Mouse (Mus musculus) liver, postnatal 0 days (tissue): Measurements from ENCODE around the gene Baz1a. TPM values are rescaled to one million over a fixed set of nuclear protein-coding genes. Genes with fewer than 3 reads are reported as not detected.

Source experiments
- ATAC-seq: fragments of 200-750 bp; cut with Nextera tagmentation; 2 replicates; pipeline ENCODE4 v1.8.0; 2017; ENCODE audit warnings: mild to moderate bottlenecking, moderate library complexity
- DNase-seq: peaks from one replicate; pipeline ENCODE4 v3.0.0-alpha.2; 2016
- H3K27ac ChIP-seq: fragments of 300-500 bp; sonication (generic); 2 replicates; pipeline ENCODE4 v1.5.1; 2014; ENCODE audit warnings: antibody characterized with exemption, moderate library complexity, mild to moderate bottlenecking, low read depth
- H3K27me3 ChIP-seq: fragments of 300-500 bp; sonication (generic); 2 replicates; pipeline ENCODE4 v1.6.1; 2014; ENCODE audit warnings: low read length, control low read depth, mixed read lengths; ENCODE audit not compliant: insufficient read depth
- H3K36me3 ChIP-seq: fragments of 300-500 bp; sonication (generic); replicated peaks from 2 replicates; pipeline ENCODE4 v1.6.1; 2014; ENCODE audit warnings: mild to moderate bottlenecking, control low read depth, low read length, moderate library complexity, mixed read lengths; ENCODE audit not compliant: insufficient read depth
- H3K4me1 ChIP-seq: fragments of 300-500 bp; sonication (generic); 2 replicates; pipeline ENCODE4 v1.6.1; 2014; ENCODE audit warnings: antibody characterized with exemption, mild to moderate bottlenecking, control low read depth; ENCODE audit not compliant: insufficient read depth
- H3K4me2 ChIP-seq: fragments of 300-500 bp; sonication (generic); 2 replicates; pipeline ENCODE4 v1.6.1; 2014; ENCODE audit warnings: low read depth, mild to moderate bottlenecking, low read length, moderate library complexity, mixed read lengths
- H3K4me3 ChIP-seq: fragments of 300-500 bp; sonication (generic); 2 replicates; pipeline ENCODE4 v1.5.1; 2014; ENCODE audit warnings: low read depth, low read length
- H3K9ac ChIP-seq: fragments of 300-500 bp; sonication (generic); replicated peaks from 2 replicates; pipeline ENCODE4 v1.6.1; 2014; ENCODE audit warnings: mild to moderate bottlenecking, moderate library complexity
- H3K9me3 ChIP-seq: fragments of 300-500 bp; sonication (generic); 2 replicates; pipeline ENCODE4 v1.6.1; 2016; ENCODE audit warnings: mild to moderate bottlenecking, control low read depth, low read length, mixed read lengths
- CTCF ChIP-seq: sonication (generic); IDR thresholded peaks from 2 replicates; pipeline ENCODE4 v1.5.1; 2016; ENCODE audit warnings: antibody characterized with exemption, low read depth
- EP300 ChIP-seq: IDR thresholded peaks from 2 replicates; pipeline ENCODE4 v1.6.1; 2016; ENCODE audit warnings: antibody characterized with exemption, low read depth, mild to moderate bottlenecking
- WGBS: fragments of 180-500 bp; shearing (Covaris S2); extraction: QIAGEN DNeasy Blood & Tissue Kit; methylation state at CpG from one replicate; pipeline ENCODE4 v1.1.7; 2014; ENCODE audit not compliant: insufficient replicate concordance; 5-methylcytosine and 5-hydroxymethylcytosine counted together
- polyA plus RNA-seq: library from polyadenylated mRNA; unstranded; fragments of >200 nt; fragmentation: Nextera tagmentation; extraction: Ambion mirVana; gene quantifications from 2 replicates; pipeline ENCODE4 v1.2.1, GENCODE M21; 2015

Gene Baz1a
- polyA plus RNA-seq, 1 experiment from 2014 or later, result 18.5 TPM

DNA sequence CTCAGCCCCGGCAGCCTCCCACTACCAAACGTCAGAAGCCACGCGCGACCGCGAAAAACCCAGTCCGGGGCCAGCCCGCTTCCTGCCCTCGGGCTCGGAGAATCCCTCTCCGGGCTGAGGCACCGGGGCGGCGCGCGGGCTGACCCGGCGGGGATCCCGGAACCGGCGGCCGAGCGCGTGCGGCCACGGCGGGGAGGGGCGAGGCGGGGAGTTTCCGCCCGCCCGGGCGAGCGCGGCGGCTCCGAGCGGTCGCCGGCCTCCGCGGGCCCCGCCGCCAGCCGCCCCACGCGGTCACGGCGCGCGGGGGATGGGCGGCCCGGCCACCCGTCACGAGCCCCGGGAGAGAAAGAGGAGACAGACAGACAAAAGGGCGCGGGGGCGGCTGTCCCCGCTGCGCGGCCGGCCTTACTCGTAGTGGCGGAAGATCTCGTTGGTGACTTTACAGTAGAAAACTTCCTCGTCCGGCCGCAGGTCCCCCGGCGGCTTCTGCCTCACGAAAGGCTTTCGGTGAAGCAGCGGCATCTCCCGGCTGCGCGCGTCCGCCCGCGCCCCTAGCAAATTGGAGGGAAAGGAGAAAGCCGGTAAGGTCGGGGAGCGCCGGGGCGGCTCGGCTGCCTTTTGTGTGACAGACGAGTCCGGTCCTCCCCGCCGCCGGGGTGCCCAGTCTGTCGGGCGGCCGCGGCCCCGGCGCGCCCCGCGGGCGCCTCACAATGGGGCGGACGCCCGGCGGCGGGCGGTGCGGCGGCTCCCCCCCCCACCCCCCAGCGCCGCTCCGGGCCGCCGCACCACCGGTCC lies 28.7 kb downstream of the Baz1a start:
- Histone ChIP-seq H3K4me2 (peak overlapping the region; percentile 93), H3K9ac (peak overlapping the region; percentile 88), H3K9me3 (no peaks in the 10 kb centered on the region), H3K27ac (peak overlapping the region; percentile 98), H3K36me3 (peaks cover 21% of the 10 kb centered on the region), H3K4me1 (peaks cover 18% of the 10 kb centered on the region), H3K27me3 (no peaks in the 10 kb centered on the region), H3K4me3 (peak overlapping the region; percentile 92)
- peak; percentile 67 for ATAC-seq
- no peak for TF ChIP-seq EP300
- TF ChIP-seq CTCF, result no peak; the same call in 1 of the 2 replicates
- 1% methylated on average over 79 of the region's 117 CpGs for WGBS
- peak; percentile 73 for DNase-seq

DNA sequence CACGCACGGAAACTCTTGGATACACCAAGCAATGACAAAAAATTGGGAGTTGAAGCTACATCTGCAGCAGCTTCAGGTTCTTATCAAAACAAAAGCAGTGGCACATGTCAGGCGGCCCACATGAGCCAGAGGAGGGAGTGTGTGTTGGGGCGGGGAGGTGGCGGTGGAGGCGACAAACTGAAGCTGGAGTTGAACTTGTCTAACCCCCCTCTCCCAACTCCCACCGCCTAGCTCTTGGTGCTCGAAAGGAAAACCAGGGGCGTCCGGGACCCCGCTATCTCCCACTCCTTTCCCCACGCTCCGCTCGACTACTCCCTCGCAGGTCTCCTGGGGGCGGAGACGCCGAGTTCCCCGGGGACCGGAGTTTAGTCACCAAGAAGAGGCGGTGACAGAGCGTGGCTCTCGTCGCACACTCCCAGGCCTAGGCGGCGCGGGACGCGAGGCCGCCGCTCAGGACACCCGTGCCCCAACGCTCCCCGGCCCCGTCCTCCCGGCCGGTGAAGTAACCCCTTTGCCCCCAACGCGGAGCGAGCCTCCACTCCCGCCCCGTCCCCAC lies 29.4 kb downstream of the Baz1a start:
- peaks cover 27% of the 10 kb centered on the region for H3K36me3 ChIP-seq
- H3K27me3 ChIP-seq, result no peaks in the 10 kb centered on the region
- ATAC-seq, result peak; percentile 78
- peak overlapping the region; percentile 92 for H3K4me3 ChIP-seq
- no peaks in the 10 kb centered on the region for H3K9me3 ChIP-seq
- H3K27ac ChIP-seq, result peak overlapping the region; percentile 98
- WGBS, result under 1% methylated on average over 42 of the region's 42 CpGs
- peak overlapping the region; percentile 93 for H3K4me2 ChIP-seq
- DNase-seq, result peak; percentile 84
- H3K4me1 ChIP-seq, result peaks cover 18% of the 10 kb centered on the region
- no peak for TF ChIP-seq CTCF
- no peak for TF ChIP-seq EP300
- peak overlapping the region; percentile 88 for H3K9ac ChIP-seq

DNA sequence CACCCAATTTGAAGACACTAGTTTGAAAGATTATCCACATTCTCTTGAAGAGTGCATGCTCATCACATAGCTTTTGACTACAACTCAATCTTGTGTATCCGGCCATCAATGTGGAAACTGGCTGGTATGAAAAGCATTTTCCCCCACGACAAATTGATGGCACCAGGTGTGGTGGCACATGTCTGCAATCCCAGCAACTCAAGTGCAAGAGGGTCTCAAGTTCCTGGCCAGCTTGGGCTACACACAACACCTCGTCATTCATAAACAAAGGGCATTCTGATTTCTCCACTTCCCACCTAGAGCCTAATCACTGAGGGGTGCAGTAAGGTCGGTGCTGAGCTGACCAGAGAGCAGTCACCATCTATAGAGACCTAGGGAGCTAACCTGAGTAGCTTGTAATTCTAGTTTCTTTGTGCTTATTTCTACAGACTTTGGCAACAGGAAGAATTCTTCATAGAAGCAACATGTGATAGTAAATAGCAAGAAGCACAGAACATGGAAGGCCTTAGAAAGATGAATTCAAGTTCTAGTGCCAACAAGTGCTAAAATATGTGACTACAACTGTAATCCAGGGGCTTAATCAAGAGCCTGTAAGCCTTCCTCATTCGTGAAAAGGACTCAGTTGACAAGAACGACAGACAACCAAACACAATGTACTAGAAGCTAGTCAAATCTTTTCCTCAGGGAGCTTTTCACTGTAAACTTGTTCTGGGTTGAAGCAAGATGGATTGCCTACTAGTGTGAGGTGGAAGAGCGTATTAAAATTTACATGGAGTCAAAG lies 31.0 kb downstream of the Baz1a start:
- TF ChIP-seq EP300 (no peak), CTCF (no peak)
- Histone ChIP-seq H3K9me3 (no peaks in the 10 kb centered on the region), H3K4me3 (no peak overlapping the region), H3K27me3 (no peaks in the 10 kb centered on the region), H3K9ac (no peak overlapping the region), H3K4me1 (peaks cover 18% of the 10 kb centered on the region), H3K4me2 (0 out of 2 replicates have a peak overlapping the region, but pooled peaks have one; percentile 14), H3K36me3 (peaks cover 36% of the 10 kb centered on the region), H3K27ac (no peak overlapping the region; the same call in 1 of the 2 replicates)
- WGBS, result 76% methylated on average over 7 of the region's 7 CpGs
- DNase-seq (no peak), ATAC-seq (no peak)

DNA sequence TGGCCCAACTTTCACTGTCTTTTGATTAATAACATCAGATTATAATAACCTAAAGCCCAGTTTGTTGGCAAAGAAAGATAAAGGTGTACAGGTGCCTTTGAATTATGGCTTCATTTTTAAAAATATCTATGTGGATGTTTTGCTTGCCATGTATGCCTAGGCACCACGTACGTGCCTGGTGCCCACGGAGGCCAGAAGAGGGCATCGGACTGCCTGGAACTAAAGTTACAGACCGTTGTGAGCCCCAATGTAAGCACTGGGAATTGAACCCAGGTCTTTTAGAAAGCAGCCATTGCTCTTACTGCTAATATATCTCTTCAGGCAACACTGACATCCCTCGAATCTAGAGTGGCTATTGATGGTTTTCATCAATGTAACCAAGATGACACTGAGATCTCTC lies 32.2 kb downstream of the Baz1a start:
- Histone ChIP-seq H3K27ac (no peak overlapping the region), H3K27me3 (no peaks in the 10 kb centered on the region), H3K9ac (no peak overlapping the region), H3K9me3 (no peaks in the 10 kb centered on the region), H3K36me3 (peaks cover 38% of the 10 kb centered on the region), H3K4me1 (peaks cover 18% of the 10 kb centered on the region), H3K4me2 (0 out of 2 replicates have a peak overlapping the region, but pooled peaks have one; percentile 22), H3K4me3 (no peak overlapping the region)
- ATAC-seq (no peak), DNase-seq (no peak)
- TF ChIP-seq CTCF, result peak; percentile 26
- no peak for TF ChIP-seq EP300
- 82% methylated on average over 6 of the region's 6 CpGs for WGBS

DNA sequence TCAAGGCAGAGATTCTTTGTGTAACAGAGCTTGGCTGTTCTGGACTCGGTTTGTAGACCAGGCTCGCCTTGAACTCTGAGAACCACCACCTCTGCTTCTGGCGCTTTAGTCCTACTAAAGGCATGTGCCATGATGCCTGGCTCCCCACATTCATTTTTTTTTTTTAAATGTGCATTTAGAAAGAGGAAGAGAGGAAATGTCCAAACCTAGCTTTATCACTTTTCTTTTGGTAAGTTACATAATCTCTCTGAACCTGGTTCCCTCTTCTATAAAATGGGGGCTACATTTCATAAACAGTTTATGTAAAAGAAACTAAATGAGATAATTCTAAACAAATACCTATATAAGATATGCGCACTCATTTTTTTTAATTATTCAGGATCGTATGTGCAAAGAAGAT lies 33.2 kb downstream of the Baz1a start:
- H3K9me3 ChIP-seq, result no peaks in the 10 kb centered on the region
- TF ChIP-seq EP300, result no peak; the same call in 1 of the 2 replicates
- TF ChIP-seq CTCF, result no peak
- H3K27ac ChIP-seq, result no peak overlapping the region; the same call in 1 of the 2 replicates
- H3K4me1 ChIP-seq, result peaks cover 18% of the 10 kb centered on the region
- peak overlapping the region; percentile 22; the same call in 1 of the 2 replicates for H3K4me2 ChIP-seq
- H3K36me3 ChIP-seq, result peaks cover 41% of the 10 kb centered on the region
- no peak overlapping the region for H3K4me3 ChIP-seq
- no peaks in the 10 kb centered on the region for H3K27me3 ChIP-seq
- 0 out of 2 replicates have a peak overlapping the region, but pooled peaks have one; percentile 16 for H3K9ac ChIP-seq
- no peak for DNase-seq
- no peak for ATAC-seq
- WGBS, result 80% methylated on average over 5 of the region's 5 CpGs

DNA sequence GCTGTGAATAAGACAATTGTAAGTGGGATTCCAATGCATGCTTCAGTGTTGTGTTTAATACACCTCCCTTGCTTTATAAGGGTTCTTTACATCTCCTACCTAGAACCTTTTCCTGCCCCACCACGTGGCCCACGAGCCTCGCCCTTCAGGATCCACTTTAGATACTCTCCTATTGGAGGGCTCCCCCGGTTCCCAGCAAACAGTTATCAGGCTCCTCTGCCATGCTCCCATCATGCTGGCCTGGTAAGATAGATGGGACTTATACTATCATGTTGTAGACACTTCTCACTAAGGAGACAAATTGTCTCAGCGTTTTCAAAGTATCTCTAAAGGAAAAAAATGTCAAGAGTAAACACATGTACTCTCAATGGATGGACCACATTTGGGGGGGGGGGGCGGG lies 33.6 kb downstream of the Baz1a start:
- Histone ChIP-seq H3K27me3 (no peaks in the 10 kb centered on the region), H3K9me3 (no peaks in the 10 kb centered on the region), H3K4me2 (no peak overlapping the region), H3K9ac (no peak overlapping the region), H3K4me1 (peaks cover 18% of the 10 kb centered on the region), H3K27ac (no peak overlapping the region; the same call in 1 of the 2 replicates), H3K36me3 (peaks cover 41% of the 10 kb centered on the region), H3K4me3 (no peak overlapping the region)
- no peak for DNase-seq
- whole genome bisulfite sequencing, result 50% methylated on average over 6 of the region's 6 CpGs
- TF ChIP-seq EP300 (peak; percentile 65; the same call in 1 of the 2 replicates), CTCF (no peak)
- ATAC-seq, result no peak
